Mouse (Mus musculus) small intestine, adult 2 months (tissue): Measurements from ENCODE around the gene Tmx2.

Source experiments
- CTCF ChIP-seq: fragments of 200-500 bp; IDR thresholded peaks from 2 replicates; pipeline ENCODE4 v1.5.1; 2012; ENCODE audit warnings: low read depth, mild to moderate bottlenecking, control low read depth, inconsistent platforms, low read length, moderate library complexity, mixed read lengths; ENCODE audit not compliant: insufficient replicate concordance, insufficient read length; ENCODE audit errors: extremely low read depth
- POLR2A ChIP-seq: fragments of 200-500 bp; IDR thresholded peaks from 2 replicates; pipeline ENCODE4 v1.6.1; 2012; ENCODE audit warnings: low read depth, mild to moderate bottlenecking, control low read depth, inconsistent platforms, low read length, moderate library complexity

- TF ChIP-seq CTCF (no peak), POLR2A (no peak)
Measured at GRCm38 (mm10) chr2:84723856-84724255, 44.9 kb upstream of the Tmx2 start.
